Mouse (Mus musculus): Measurements from ENCODE around the gene Cdca8.
A peak's percentile ranks its signal among the peaks of the same experiment; 100 is the strongest.

Cdca8 gene

DNA sequence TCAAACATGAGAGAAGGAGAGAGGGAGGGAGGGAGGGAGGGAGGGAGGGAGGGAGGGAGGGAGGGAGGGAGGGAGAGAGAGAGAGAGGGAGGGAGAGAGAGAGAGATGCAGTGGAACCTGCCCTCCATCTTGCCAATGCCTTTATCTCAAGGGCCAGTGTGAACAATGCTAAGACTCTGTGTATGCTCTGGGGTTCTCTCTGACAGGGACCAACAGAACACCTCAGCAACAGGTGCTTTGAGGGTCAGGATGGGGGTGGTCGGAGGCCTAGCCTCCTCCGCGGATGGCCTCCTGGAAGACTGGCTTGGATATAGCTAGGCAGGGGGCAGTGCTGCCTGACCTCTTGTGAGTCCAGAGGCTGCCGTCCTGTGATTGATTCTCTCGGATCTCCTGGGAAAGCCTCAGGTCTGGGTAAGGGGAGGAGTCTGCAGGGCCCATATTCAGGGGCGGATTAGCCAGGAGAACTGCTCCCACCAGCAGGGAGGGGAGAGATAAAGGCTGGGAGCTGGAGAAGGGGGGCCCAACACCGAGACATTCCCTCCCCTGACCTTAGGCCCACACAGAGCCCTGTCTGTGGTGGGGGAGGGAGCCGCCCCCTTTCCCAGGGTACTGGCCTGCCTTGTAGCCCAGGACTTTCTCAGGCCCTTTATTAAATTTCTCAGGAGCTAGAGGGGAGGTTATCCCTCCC lies 25.9 kb upstream of the Cdca8 start:
- H3K4me1 ChIP-seq (replicated peaks; ENCODE audit: low read depth, low read length): peaks cover 18% of the 10 kb centered on the region
- no peak for TF ChIP-seq CTCF (conservative IDR thresholded peaks at IDR 0.05; ENCODE audit: low read length)
- TF ChIP-seq NANOG (IDR thresholded peaks at IDR 0.05; ENCODE audit: borderline replicate concordance, low read length): no peak
- no peak for TF ChIP-seq POU5F1 (IDR thresholded peaks at IDR 0.05; ENCODE audit: borderline replicate concordance, low read length)

DNA sequence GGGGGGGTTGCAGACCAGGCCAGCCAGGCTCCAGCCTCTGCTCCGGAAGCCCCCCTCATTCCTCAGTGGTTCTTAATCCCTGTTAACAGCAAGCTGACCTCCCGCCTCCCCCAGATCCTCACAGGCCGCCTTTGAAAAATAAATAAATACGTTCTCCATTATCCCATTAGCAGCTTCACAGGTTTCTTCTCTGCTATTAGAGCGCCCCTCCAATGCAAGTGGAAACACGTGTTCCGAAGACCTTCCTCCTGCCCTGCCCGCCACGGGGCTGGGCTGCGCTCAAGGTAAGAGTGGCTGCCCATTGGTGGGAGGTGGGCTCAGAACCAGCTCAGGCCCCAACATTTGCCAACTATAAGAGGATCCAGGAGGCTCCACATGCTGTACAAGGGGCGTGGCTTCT lies 23.5 kb upstream of the Cdca8 start:
- Histone ChIP-seq H3K27me3 (ENCODE audit: insufficient read depth, low read length) (peaks cover 8% of the 10 kb centered on the region), H3K9me3 (ENCODE audit: low read length) (no peaks in the 10 kb centered on the region), H3K4me3 (replicated peaks; ENCODE audit: low read length) (no peak overlapping the region), H3K36me3 (ENCODE audit: insufficient read depth, low read length) (no peaks in the 10 kb centered on the region), H3K4me1 (replicated peaks; ENCODE audit: low read depth, low read length) (peaks cover 8% of the 10 kb centered on the region; the same call in 1 of the 2 replicates)
- no peak for TF ChIP-seq NANOG (IDR thresholded peaks at IDR 0.05; ENCODE audit: borderline replicate concordance, low read length)
- TF ChIP-seq POU5F1 (IDR thresholded peaks at IDR 0.05; ENCODE audit: borderline replicate concordance, low read length): no peak

More for the DNA sequence above, 25.9 kb upstream of the Cdca8 start:
- peak overlapping the region; percentile 10; the same call in 1 of the 2 replicates for H3K4me3 ChIP-seq (replicated peaks; ENCODE audit: low read length)
- H3K36me3 ChIP-seq (ENCODE audit: insufficient read depth, low read length): no peaks in the 10 kb centered on the region
- peaks cover 27% of the 10 kb centered on the region; the same call in 1 of the 2 replicates for H3K27me3 ChIP-seq (ENCODE audit: insufficient read depth, low read length)
- no peaks in the 10 kb centered on the region for H3K9me3 ChIP-seq (ENCODE audit: low read length)

DNA sequence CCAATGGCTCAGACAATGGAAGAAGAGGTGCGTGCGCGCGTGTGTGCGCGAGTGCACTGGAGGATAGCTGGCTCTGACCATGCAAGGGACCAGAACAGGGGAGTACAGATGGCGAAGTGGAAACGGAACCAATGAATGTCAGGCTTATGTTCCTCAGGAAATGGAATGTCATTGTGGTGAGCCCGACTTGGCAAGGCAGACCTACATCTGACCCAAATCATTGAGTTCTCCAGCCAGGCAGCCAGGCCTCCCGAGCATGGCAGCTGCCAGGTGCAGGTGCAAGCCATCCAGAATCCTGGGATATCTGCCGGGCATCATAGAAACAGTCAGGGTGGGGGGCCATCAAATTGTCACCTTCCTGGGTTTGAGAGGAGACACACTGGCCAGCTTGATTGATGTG lies 21.8 kb upstream of the Cdca8 start:
- Histone ChIP-seq H3K4me1 (replicated peaks; ENCODE audit: low read depth, low read length) (peaks cover 8% of the 10 kb centered on the region; the same call in 1 of the 2 replicates), H3K27me3 (ENCODE audit: insufficient read depth, low read length) (peaks cover 21% of the 10 kb centered on the region), H3K9me3 (ENCODE audit: low read length) (no peaks in the 10 kb centered on the region), H3K4me3 (replicated peaks; ENCODE audit: low read length) (no peak overlapping the region), H3K36me3 (ENCODE audit: insufficient read depth, low read length) (no peaks in the 10 kb centered on the region)
- TF ChIP-seq POU5F1 (IDR thresholded peaks at IDR 0.05; ENCODE audit: borderline replicate concordance, low read length): no peak
- TF ChIP-seq CTCF (conservative IDR thresholded peaks at IDR 0.05; ENCODE audit: low read length): no peak

DNA sequence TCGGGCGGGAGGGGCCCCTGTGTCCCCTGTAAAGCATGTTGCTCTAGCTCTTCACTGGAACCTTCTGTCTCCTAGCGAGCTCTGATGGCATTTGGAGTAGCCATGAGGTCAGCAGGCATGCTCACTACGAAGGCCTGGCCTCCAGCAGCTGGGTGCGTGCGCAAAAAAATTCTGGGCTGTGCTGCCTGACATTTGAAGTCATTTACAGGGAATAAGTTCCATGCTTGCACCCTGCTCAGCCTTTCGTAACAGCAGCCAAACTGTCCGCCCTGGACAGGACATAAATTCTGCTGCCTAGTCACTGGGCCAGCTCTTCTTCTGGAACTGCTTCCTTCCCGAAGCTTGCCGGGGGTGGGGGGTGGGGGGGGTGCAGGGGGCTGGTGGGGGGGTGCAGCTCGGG lies 20.0 kb upstream of the Cdca8 start:
- Histone ChIP-seq H3K36me3 (ENCODE audit: insufficient read depth, low read length) (no peaks in the 10 kb centered on the region), H3K27me3 (ENCODE audit: insufficient read depth, low read length) (peaks cover 16% of the 10 kb centered on the region), H3K9me3 (ENCODE audit: low read length) (no peaks in the 10 kb centered on the region), H3K4me1 (replicated peaks; ENCODE audit: low read depth, low read length) (0 out of 2 replicates have a peak, but pooled peaks cover 5% of the 10 kb centered on the region), H3K4me3 (replicated peaks; ENCODE audit: low read length) (no peak overlapping the region)
- TF ChIP-seq POU5F1 (IDR thresholded peaks at IDR 0.05; ENCODE audit: borderline replicate concordance, low read length): no peak
- TF ChIP-seq CTCF (conservative IDR thresholded peaks at IDR 0.05; ENCODE audit: low read length): no peak
- no peak for TF ChIP-seq NANOG (IDR thresholded peaks at IDR 0.05; ENCODE audit: borderline replicate concordance, low read length)

DNA sequence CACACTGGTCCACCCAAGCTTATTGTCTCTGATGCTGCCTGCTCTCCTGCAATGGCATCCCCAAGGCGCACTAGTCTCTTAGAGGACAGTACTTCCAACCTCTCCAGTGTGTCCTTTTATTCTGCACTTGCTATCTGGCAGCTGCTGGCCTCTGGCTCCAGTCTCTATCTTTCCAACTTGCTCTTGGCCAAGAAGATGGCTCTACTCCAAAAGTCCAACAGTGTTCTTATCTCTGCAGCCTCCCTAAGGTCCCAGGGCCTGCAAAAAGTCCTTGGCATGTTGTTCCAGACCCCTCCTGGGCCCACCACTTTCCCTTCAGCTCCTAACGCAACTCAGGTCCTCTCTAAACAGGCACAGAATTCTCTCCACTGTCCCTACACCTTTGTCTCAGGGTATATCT lies 18.2 kb upstream of the Cdca8 start:
- Histone ChIP-seq H3K27me3 (ENCODE audit: insufficient read depth, low read length) (peaks cover 33% of the 10 kb centered on the region), H3K9me3 (ENCODE audit: low read length) (no peaks in the 10 kb centered on the region), H3K4me3 (replicated peaks; ENCODE audit: low read length) (no peak overlapping the region), H3K36me3 (ENCODE audit: insufficient read depth, low read length) (no peaks in the 10 kb centered on the region), H3K4me1 (replicated peaks; ENCODE audit: low read depth, low read length) (0 out of 2 replicates have a peak, but pooled peaks cover under 1% of the 10 kb centered on the region)
- TF ChIP-seq NANOG (IDR thresholded peaks at IDR 0.05; ENCODE audit: borderline replicate concordance, low read length) (no peak), POU5F1 (IDR thresholded peaks at IDR 0.05; ENCODE audit: borderline replicate concordance, low read length) (no peak), CTCF (conservative IDR thresholded peaks at IDR 0.05; ENCODE audit: low read length) (no peak)

DNA sequence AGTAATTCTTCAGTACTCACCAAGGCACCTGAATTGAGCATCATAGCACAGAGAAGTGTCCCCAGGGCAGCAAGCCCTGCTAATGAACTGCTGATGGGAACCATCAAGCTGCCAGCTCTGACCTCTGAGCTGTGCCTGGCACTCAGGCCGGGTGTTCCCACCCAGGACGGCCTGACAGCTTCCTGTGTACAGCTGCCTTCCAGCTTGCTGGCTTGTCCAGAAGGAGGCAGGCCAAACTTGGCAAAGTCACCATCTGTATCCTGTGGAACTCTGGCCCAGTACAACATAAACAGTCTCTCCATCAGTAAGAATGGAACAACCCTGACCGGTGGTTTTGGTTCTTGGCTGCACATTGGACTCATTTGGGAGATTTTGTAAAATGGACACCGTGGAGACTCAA lies 14.4 kb upstream of the Cdca8 start:
- H3K9me3 ChIP-seq (ENCODE audit: low read length): no peaks in the 10 kb centered on the region
- H3K27me3 ChIP-seq (ENCODE audit: insufficient read depth, low read length): peaks cover 35% of the 10 kb centered on the region
- H3K36me3 ChIP-seq (ENCODE audit: insufficient read depth, low read length): no peaks in the 10 kb centered on the region
- TF ChIP-seq CTCF (conservative IDR thresholded peaks at IDR 0.05; ENCODE audit: low read length) (no peak), NANOG (IDR thresholded peaks at IDR 0.05; ENCODE audit: borderline replicate concordance, low read length) (no peak), POU5F1 (IDR thresholded peaks at IDR 0.05; ENCODE audit: borderline replicate concordance, low read length) (no peak)
- H3K4me3 ChIP-seq (replicated peaks; ENCODE audit: low read length): no peak overlapping the region
- no peaks in the 10 kb centered on the region for H3K4me1 ChIP-seq (replicated peaks; ENCODE audit: low read depth, low read length)

DNA sequence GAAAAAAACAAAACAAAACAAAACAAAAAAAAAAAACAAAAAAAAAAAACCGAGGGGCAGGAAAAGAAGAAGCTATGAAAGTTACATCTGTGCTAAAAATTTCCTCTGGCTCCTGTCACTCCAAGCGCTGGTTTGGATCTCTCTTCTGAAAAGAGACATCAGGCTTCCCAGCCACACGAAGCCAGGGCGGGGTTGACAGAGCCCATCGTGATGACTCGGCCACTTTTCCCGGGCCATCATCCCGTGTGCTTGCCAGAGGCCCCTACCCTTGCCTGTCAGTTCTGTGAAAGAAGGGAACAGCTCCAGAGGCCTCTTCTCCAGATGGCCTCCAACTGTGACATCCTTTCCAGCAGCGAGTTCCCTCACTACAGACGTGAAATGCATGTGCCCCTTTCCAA lies 11.9 kb upstream of the Cdca8 start:
- H3K4me1 ChIP-seq (replicated peaks; ENCODE audit: low read depth, low read length): peaks cover 4% of the 10 kb centered on the region
- H3K27me3 ChIP-seq (ENCODE audit: insufficient read depth, low read length): peaks cover 23% of the 10 kb centered on the region
- H3K9me3 ChIP-seq (ENCODE audit: low read length): no peaks in the 10 kb centered on the region
- TF ChIP-seq NANOG (IDR thresholded peaks at IDR 0.05; ENCODE audit: borderline replicate concordance, low read length) (no peak), CTCF (conservative IDR thresholded peaks at IDR 0.05; ENCODE audit: low read length) (no peak), POU5F1 (IDR thresholded peaks at IDR 0.05; ENCODE audit: borderline replicate concordance, low read length) (no peak)
- peaks cover 7% of the 10 kb centered on the region for H3K36me3 ChIP-seq (ENCODE audit: insufficient read depth, low read length)
- H3K4me3 ChIP-seq (replicated peaks; ENCODE audit: low read length): no peak overlapping the region

DNA sequence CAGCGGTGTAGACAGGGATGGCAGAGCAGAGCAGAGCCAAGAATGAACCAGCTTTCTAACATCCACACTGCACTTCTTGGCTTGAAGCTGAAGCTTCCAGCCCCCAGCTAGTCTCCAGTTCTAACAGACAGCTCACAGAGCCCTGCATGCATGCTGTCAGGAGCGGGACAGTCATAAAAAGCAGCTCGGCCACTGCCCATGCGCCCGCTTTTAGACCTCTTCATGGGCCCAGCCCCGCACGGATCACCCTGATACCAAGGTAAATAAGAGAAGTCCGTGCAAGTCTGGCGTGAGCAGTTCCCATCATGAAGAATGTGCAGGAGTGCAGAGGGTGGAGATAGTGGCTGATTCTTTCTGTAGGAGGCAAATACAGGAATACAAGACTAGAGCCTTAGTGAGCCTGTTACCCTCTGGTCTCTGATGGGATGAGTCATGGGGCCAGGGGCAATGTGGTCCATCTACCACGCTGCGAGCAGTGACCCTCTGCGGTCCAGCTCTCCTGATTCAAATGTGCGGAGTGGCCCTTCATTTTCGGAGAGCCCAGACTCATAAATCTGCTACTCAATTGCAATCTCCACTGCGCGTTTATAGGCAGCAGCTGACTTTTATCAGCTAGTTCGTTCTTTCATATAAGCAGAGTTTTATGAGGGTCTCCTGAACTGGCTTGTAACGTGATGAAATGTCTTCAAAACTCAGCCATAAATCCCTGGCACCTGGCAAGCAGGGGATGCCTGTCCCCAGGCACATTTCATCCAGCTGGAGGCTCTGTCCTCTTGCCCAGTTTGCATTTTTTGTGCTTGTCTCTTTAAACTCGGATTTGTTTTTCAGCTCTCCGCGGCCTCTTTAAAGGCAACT lies 11.3 kb upstream of the Cdca8 start:
- peaks cover 11% of the 10 kb centered on the region for H3K36me3 ChIP-seq (ENCODE audit: insufficient read depth, low read length)
- no peak for TF ChIP-seq NANOG (IDR thresholded peaks at IDR 0.05; ENCODE audit: borderline replicate concordance, low read length)
- TF ChIP-seq POU5F1 (IDR thresholded peaks at IDR 0.05; ENCODE audit: borderline replicate concordance, low read length): no peak
- no peak for TF ChIP-seq CTCF (conservative IDR thresholded peaks at IDR 0.05; ENCODE audit: low read length)
- H3K4me3 ChIP-seq (replicated peaks; ENCODE audit: low read length): no peak overlapping the region
- H3K27me3 ChIP-seq (ENCODE audit: insufficient read depth, low read length): peaks cover 19% of the 10 kb centered on the region
- peaks cover 4% of the 10 kb centered on the region for H3K4me1 ChIP-seq (replicated peaks; ENCODE audit: low read depth, low read length)
- no peaks in the 10 kb centered on the region for H3K9me3 ChIP-seq (ENCODE audit: low read length)

Measured in E14TG2a.4 (cell line).